Comparison of ENCODE assay signal across 12 mouse cellular contexts in the genomic region with DNA sequence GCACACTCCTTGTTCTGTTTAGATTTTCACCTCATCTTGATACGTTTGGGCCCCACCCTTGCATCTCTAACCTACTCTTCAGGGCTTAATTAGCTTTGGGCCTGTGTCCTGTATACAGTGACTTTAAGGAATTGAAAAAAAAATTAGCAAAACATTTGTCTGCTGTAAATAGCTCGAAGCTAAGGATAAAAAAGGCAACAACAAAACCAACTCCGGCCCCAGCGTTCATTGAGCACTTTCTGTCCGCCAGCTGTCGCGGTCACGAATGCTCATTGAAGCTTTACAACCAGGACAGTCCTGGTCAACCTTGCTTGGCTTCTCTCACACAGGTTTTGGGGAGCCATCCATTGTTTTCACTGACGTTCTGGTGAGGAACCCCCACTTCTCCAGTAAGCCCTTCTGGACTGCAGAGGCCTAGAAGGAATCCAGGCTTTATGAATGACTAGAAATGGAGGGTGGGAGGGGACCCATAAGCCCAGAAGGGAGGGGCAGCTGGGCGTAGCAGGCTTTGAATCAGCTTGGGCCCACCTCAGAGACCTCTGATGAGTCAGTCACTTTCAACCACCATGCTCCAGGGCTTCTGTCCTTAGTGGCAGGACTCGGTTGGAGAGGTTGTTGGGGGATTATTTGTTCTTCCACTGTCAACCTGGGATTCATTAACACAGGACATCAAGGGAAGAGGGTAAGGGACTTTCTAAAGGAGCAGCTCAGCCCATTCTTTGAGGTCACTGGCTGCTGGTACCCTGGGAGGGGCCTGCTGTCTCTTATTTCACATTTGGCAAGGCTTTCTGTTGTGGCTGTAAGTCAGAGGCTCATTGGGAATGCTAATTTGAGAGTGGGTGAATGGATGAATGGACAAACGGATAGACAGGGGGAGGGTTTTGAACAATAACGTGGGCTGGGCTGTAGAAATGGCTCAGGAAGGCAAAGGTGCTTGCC. TPM values are rescaled to one million over a fixed set of nuclear protein-coding genes. Genes with fewer than 3 reads are reported as not detected.
DNase-seq lines count a peak whose midpoint lies in the region; ATAC-seq lines count a peak whose summit lies in the region.
"Had no signal": no experiment of that assay in that cellular context is flagged by ENCODE, and none has a peak within 500 bp of the region (broad histone marks: within the 10 kb centered on the region; RNA-seq: fewer than 3 reads in every experiment).

No protein-coding gene starts in this region.

- no peak overlapping the region for H3K4me2 ChIP-seq in neural tube, embryonic 11.5 days (ENCODE audit: low read depth)
- no peak overlapping the region for H3K4me2 ChIP-seq in neural tube, embryonic 15.5 days
- no peak overlapping the region for H3K4me2 ChIP-seq in forebrain, embryonic 15.5 days (replicated peaks)
- H3K4me2 ChIP-seq: limb, embryonic 12.5 days had no signal

- no peaks in the 10 kb centered on the region for H3K36me3 ChIP-seq in neural tube, embryonic 11.5 days (ENCODE audit: control insufficient read depth, insufficient read depth, low read length)
- no peaks in the 10 kb centered on the region for H3K36me3 ChIP-seq in neural tube, embryonic 15.5 days
- no peaks in the 10 kb centered on the region for H3K36me3 ChIP-seq in forebrain, embryonic 15.5 days
- H3K36me3 ChIP-seq: limb, embryonic 12.5 days had no signal

- DNase-seq in embryo, embryonic 10 days (ENCODE audit: low spot score), result peak; percentile 58
- DNase-seq in embryo, embryonic 9.5 days (ENCODE audit: extremely low spot score), result no peak
- DNase-seq in neural tube, embryonic 11.5 days (ENCODE audit: low spot score), result peak; percentile 21
- no peak for DNase-seq in frontal cortex, postnatal 25 days (ENCODE audit: low spot score in 2 of 2)
- no peak for DNase-seq in urinary bladder, adult 2 months (ENCODE audit: low spot score)
- no peak for DNase-seq in cerebellum, adult 9-10 months
- DNase-seq: lung, postnatal 14 days; thymus, postnatal 25 days had no signal

- H3K9me3 ChIP-seq in neural tube, embryonic 11.5 days (ENCODE audit: control insufficient read depth, low read length), result no peaks in the 10 kb centered on the region
- H3K9me3 ChIP-seq in neural tube, embryonic 15.5 days (replicated peaks), result no peaks in the 10 kb centered on the region
- no peaks in the 10 kb centered on the region for H3K9me3 ChIP-seq in forebrain, embryonic 15.5 days
- H3K9me3 ChIP-seq: limb, embryonic 12.5 days had no signal

- H3K27ac ChIP-seq in neural tube, embryonic 11.5 days (ENCODE audit: low read depth, low read length), result peak overlapping the region; percentile 47; the same call in 1 of the 2 replicates
- H3K27ac ChIP-seq in neural tube, embryonic 15.5 days (replicated peaks), result no peak overlapping the region
- H3K27ac ChIP-seq in forebrain, embryonic 15.5 days (replicated peaks), result no peak overlapping the region
- H3K27ac ChIP-seq: limb, embryonic 12.5 days had no signal

- WGBS in neural tube, embryonic 11.5 days, result 53% methylated on average over 13 of the region's 13 CpGs
- WGBS in neural tube, embryonic 15.5 days, result 40% methylated on average over 13 of the region's 13 CpGs
- 40% methylated on average over 13 of the region's 13 CpGs for WGBS in forebrain, embryonic 15.5 days

- peaks cover 8% of the 10 kb centered on the region for H3K4me1 ChIP-seq in neural tube, embryonic 11.5 days (ENCODE audit: control insufficient read depth, insufficient read depth, low read length)
- peaks cover 8% of the 10 kb centered on the region for H3K4me1 ChIP-seq in neural tube, embryonic 15.5 days
- peaks cover 9% of the 10 kb centered on the region; the same call in 1 of the 2 replicates for H3K4me1 ChIP-seq in forebrain, embryonic 15.5 days

- no peaks in the 10 kb centered on the region for H3K27me3 ChIP-seq in neural tube, embryonic 11.5 days (ENCODE audit: control insufficient read depth, insufficient read depth, low read length)
- no peaks in the 10 kb centered on the region for H3K27me3 ChIP-seq in neural tube, embryonic 15.5 days (replicated peaks)
- H3K27me3 ChIP-seq in forebrain, embryonic 15.5 days, result no peaks in the 10 kb centered on the region
- H3K27me3 ChIP-seq: limb, embryonic 12.5 days had no signal

- no peak overlapping the region for H3K4me3 ChIP-seq in neural tube, embryonic 11.5 days (ENCODE audit: low read depth, low read length)
- no peak overlapping the region for H3K4me3 ChIP-seq in neural tube, embryonic 15.5 days (replicated peaks)
- no peak overlapping the region for H3K4me3 ChIP-seq in forebrain, embryonic 15.5 days
- H3K4me3 ChIP-seq: limb, embryonic 12.5 days had no signal

- ATAC-seq in neural tube, embryonic 11.5 days (ENCODE audit: insufficient read depth, low FRiP score, low TSS enrichment), result peak; percentile 65
- no peak for ATAC-seq in neural tube, embryonic 15.5 days (ENCODE audit: low FRiP score)
- ATAC-seq in forebrain, embryonic 15.5 days (replicated peaks), result 0 out of 2 replicates have a peak, but pooled peaks have one; percentile 26
- ATAC-seq: inflammation-experienced regulatory T-cells, adult 6 months had no signal

- no peak overlapping the region for H3K9ac ChIP-seq in neural tube, embryonic 11.5 days (ENCODE audit: low read length)
- no peak overlapping the region for H3K9ac ChIP-seq in neural tube, embryonic 15.5 days (replicated peaks)
- H3K9ac ChIP-seq in forebrain, embryonic 15.5 days (replicated peaks), result no peak overlapping the region
- H3K9ac ChIP-seq: limb, embryonic 12.5 days had no signal

RNA-seq across cellular contexts. Expression of gene Itgb3, which starts 11.6 kb away (rescaled TPM):
- polyA plus RNA-seq in neural tube, embryonic 11.5 days (2014; fragmentation: Nextera tagmentation; extraction: Ambion mirVana), result 1.6 and 2.3 TPM in 2 replicates
- polyA plus RNA-seq in neural tube, embryonic 15.5 days (2015; fragmentation: Nextera tagmentation; extraction: Ambion mirVana), result 1.9 and 2.4 TPM in 2 replicates
- polyA plus RNA-seq in forebrain, embryonic 15.5 days (2015; fragmentation: Nextera tagmentation; extraction: Ambion mirVana), result 0.60 and 0.61 TPM in 2 replicates
- polyA plus RNA-seq in urinary bladder, adult 2 months (2012; rRNA removed), result 48.6 and 62.7 TPM in 2 replicates

Comparison
In these comparisons a context has a peak if more than half of its experiments do, and no peak if none do; other contexts are left out.
1. DNase-seq: peak in embryo, embryonic 10 days (single experiment) and neural tube, embryonic 11.5 days (single experiment); none in embryo, embryonic 9.5 days (single experiment), frontal cortex, postnatal 25 days (0 of 2), urinary bladder, adult 2 months (single experiment) and cerebellum, adult 9-10 months (single experiment).
2. RNA of gene Itgb3, which starts 11.6 kb away (polyA plus RNA-seq): 48.6 to 62.7 TPM in urinary bladder, adult 2 months; 1.6 to 2.3 TPM in neural tube, embryonic 11.5 days, 1.9 to 2.4 TPM in neural tube, embryonic 15.5 days and 0.60 to 0.61 TPM in forebrain, embryonic 15.5 days; every median in the first group is over 10 times any median in the second.